Mouse (Mus musculus) adrenal gland, postnatal 4 days (tissue): ENCODE results near the gene Fuk. TPM values are rescaled to one million over a fixed set of nuclear protein-coding genes. Genes with fewer than 3 reads are reported as not detected.

Experiments used
- total RNA-seq, 2 experiments: library from RNA; stranded (reverse); gene quantifications; 2 replicates each; pipeline ENCODE4 v1.2.3; 2021

Gene Fuk
- total RNA-seq, 2 experiments from 2014 or later = 8.9 to 10.9 TPM

Other genes with a start within 250 kb of the Fuk start
- gene Mtss1l, start 181.0 kb downstream of the Fuk start, total RNA-seq = 10 to 100 TPM; 51.6 to 53.3 TPM
- gene Il34, start 96.6 kb downstream of the Fuk start, total RNA-seq = 1 to 10 TPM; 5.6 to 9.2 TPM
- 10 to 100 TPM; 59.7 to 64.1 TPM for gene Cog4, start 55.9 kb downstream of the Fuk start, total RNA-seq
- gene Sf3b3, start 55.7 kb downstream of the Fuk start, total RNA-seq = 100 to 1,000 TPM in 1 of 2 experiments, 10 to 100 TPM in 1; 93.3 to 108 TPM
- 10 to 100 TPM; 26.8 to 30.5 TPM for gene St3gal2, start 17.4 kb upstream of the Fuk start, total RNA-seq
- 10 to 100 TPM; 55.4 to 62.8 TPM for gene Ddx19a, start 95.3 kb upstream of the Fuk start, total RNA-seq
- 10 to 100 TPM; 16.6 to 17.6 TPM for gene Ddx19b, start 129.3 kb upstream of the Fuk start, total RNA-seq
- gene Aars, start 130.7 kb upstream of the Fuk start, total RNA-seq = 100 to 1,000 TPM in 1 of 2 experiments, 10 to 100 TPM in 1; 87.5 to 104 TPM
- not detected for gene Exosc6, start 153.9 kb upstream of the Fuk start, total RNA-seq
- 10 to 100 TPM in 1 of 2 experiments, under 1 TPM in 1; 0.23 to 15.9 TPM for gene Clec18a, start 189.9 kb upstream of the Fuk start, total RNA-seq
- 10 to 100 TPM; 40.0 to 40.7 TPM for gene Pdpr, start 192.1 kb upstream of the Fuk start, total RNA-seq